Mouse (Mus musculus) erythroblast, embryonic 14.5 days (primary cell): ENCODE measurements around the gene Apol6.

ENCODE experiments used
- GATA1 ChIP-seq: IDR thresholded peaks from 2 replicates; pipeline ENCODE4 v1.6.1; 2012; ENCODE audit warnings: low read length, inconsistent platforms, mixed read lengths
- TAL1 ChIP-seq: IDR thresholded peaks from 3 replicates; pipeline ENCODE4 v1.6.1; 2012; ENCODE audit warnings: low read length, inconsistent platforms, mixed read lengths

- TF ChIP-seq GATA1, result no peak
- TF ChIP-seq TAL1, result no peak
Measured at GRCm38 (mm10) chr15:77018740-77019340, 25.7 kb upstream of the Apol6 start.
